Mouse (Mus musculus) testis, adult 2 months (tissue): ENCODE measurements at regions not wholly inside any gene's neighbourhood (a gene's known extent, or its start where the extent isn't known, plus 50 kb on each side); places are given as distances from the start of the nearest gene placed in this dataset.

Experiments used
- CTCF ChIP-seq: fragments of 200-500 bp; IDR thresholded peaks from 2 replicates; pipeline ENCODE4 v1.5.1; 2012; ENCODE audit warnings: low read depth, mild to moderate bottlenecking, inconsistent platforms, low read length, moderate library complexity; ENCODE audit not compliant: control insufficient read depth, insufficient read depth, insufficient replicate concordance
- POLR2A ChIP-seq: fragments of 200-500 bp; IDR thresholded peaks from 2 replicates; pipeline ENCODE4 v1.6.1; 2012; ENCODE audit warnings: low read depth, mild to moderate bottlenecking, inconsistent platforms, low read length, moderate library complexity; ENCODE audit not compliant: control insufficient read depth

DNA sequence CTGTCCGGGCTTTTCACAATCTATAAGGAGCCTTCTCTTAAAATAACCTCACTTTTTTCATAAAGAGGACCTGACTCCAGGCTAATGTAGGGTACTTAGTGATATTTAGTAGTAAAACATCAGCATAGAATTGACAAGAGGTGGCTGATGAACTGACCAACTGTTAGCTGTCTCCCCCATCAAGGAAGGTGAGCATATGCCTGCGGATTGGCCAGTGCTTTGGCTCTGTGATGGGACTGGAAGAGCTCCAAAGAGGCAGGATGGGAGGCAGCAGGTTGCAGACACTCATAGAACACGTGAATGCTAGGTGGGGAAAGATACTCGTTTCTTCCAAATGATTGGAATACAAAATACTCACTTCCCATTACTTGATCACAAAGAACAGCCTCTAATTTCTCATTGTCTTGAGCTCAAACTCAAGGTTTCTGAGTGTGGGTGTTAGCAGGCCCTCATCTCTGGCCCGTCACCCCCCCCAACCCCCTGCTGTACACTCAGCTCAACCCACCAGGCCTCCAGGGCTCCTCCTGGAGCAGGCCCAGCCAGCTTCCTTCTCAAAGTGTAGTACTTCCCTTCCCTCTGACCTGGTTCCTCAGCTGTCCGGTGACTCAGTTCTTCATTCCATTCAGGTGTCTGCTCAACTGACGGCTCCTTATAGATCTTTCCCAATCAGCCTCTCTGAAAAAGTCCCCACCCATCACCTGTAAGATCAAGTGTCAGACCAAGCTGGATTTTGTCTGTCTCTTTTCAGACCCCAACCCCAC is 160.2 kb upstream of the Rbms1 start:
- TF ChIP-seq CTCF (no peak), POLR2A (no peak)
